Mouse (Mus musculus): ENCODE results near the gene Poc1a. TPM values are rescaled to one million over a fixed set of nuclear protein-coding genes. Genes with fewer than 3 reads are reported as not detected.

The Poc1a gene
- polyA plus RNA-seq, 1 experiment, result 24.3 TPM

- Histone ChIP-seq H3K36me3 (ENCODE audit: control insufficient read depth, insufficient read depth, low read length, poor library complexity, severe bottlenecking) (no peaks in the 10 kb centered on the region), H3K4me1 (ENCODE audit: control insufficient read depth, insufficient read depth, low read length) (no peaks in the 10 kb centered on the region), H3K9me3 (replicated peaks; ENCODE audit: control insufficient read depth, insufficient read depth, low read length, poor library complexity, severe bottlenecking) (no peaks in the 10 kb centered on the region), H3K4me3 (ENCODE audit: low read depth, low read length) (no peak overlapping the region), H3K9ac (ENCODE audit: low read depth, poor library complexity, severe bottlenecking) (no peak overlapping the region), H3K27me3 (ENCODE audit: control insufficient read depth, insufficient read depth, low read length, poor library complexity, severe bottlenecking) (no peaks in the 10 kb centered on the region), H3K27ac (ENCODE audit: insufficient read depth, low read length) (no peak overlapping the region)
- no peak for TF ChIP-seq CTCF (IDR thresholded peaks at IDR 0.05; ENCODE audit: low read depth, low read length)
- no peak for TF ChIP-seq EP300 (IDR thresholded peaks at IDR 0.05; ENCODE audit: insufficient read depth, low read depth, low read length)
- TF ChIP-seq POLR2A (IDR thresholded peaks at IDR 0.05; ENCODE audit: insufficient read depth, low read length), result no peak
These were observed 117.9 kb downstream of the Poc1a start for GRCm38 (mm10) chr9:106398667-106399311.

DNA sequence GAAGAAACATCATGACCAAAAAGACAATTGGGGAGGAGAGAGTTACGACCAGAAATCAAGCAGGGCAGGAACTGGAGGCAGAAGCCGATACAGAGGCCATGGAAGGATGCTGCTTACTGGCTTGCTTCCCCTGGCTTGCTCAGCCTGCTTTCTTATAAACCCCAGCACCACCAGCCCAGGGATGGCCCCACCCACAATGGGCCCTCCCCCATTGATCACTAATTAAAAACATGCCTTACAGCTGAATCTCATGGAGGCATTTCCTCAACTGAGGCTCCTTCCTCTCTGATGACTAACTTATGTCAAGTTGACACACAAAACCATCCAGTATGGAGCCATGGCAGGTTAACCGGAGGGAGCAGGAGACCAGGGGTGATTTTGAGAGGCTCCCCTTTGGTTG, 118.9 kb downstream of the Poc1a start:
- H3K27me3 ChIP-seq (ENCODE audit: control insufficient read depth, insufficient read depth, low read length, poor library complexity, severe bottlenecking), result no peaks in the 10 kb centered on the region
- H3K9me3 ChIP-seq (replicated peaks; ENCODE audit: control insufficient read depth, insufficient read depth, low read length, poor library complexity, severe bottlenecking), result no peaks in the 10 kb centered on the region
- no peak overlapping the region for H3K4me3 ChIP-seq (ENCODE audit: low read depth, low read length)
- no peaks in the 10 kb centered on the region for H3K36me3 ChIP-seq (ENCODE audit: control insufficient read depth, insufficient read depth, low read length, poor library complexity, severe bottlenecking)
- TF ChIP-seq EP300 (IDR thresholded peaks at IDR 0.05; ENCODE audit: insufficient read depth, low read depth, low read length) (no peak), POLR2A (IDR thresholded peaks at IDR 0.05; ENCODE audit: insufficient read depth, low read length) (no peak), CTCF (IDR thresholded peaks at IDR 0.05; ENCODE audit: low read depth, low read length) (no peak)
- H3K4me1 ChIP-seq (ENCODE audit: control insufficient read depth, insufficient read depth, low read length), result no peaks in the 10 kb centered on the region
- H3K9ac ChIP-seq (ENCODE audit: low read depth, poor library complexity, severe bottlenecking), result no peak overlapping the region
- no peak overlapping the region for H3K27ac ChIP-seq (ENCODE audit: insufficient read depth, low read length)

Other genes with a start within 250 kb of the Poc1a start
- gene Col6a4, start 184.3 kb upstream of the Poc1a start, polyA plus RNA-seq (2011; ENCODE audit: insufficient read depth, insufficient read length, low read depth, missing spikeins), result 0.15 TPM in 1 of 2 replicates, not detected in the other
- gene Glyctk, start 122.9 kb upstream of the Poc1a start, polyA plus RNA-seq (2011; ENCODE audit: insufficient read depth, insufficient read length, low read depth, missing spikeins), result 0.97 and 1.1 TPM in 2 replicates
- 118 and 122 TPM in 2 replicates for gene Wdr82, start 110.1 kb upstream of the Poc1a start, polyA plus RNA-seq (2011; ENCODE audit: insufficient read depth, insufficient read length, low read depth, missing spikeins)
- 23.2 and 23.4 TPM in 2 replicates for gene Ppm1m, start 81.3 kb upstream of the Poc1a start, polyA plus RNA-seq (2011; ENCODE audit: insufficient read depth, insufficient read length, low read depth, missing spikeins)
- gene Twf2, start 78.0 kb upstream of the Poc1a start, polyA plus RNA-seq (2011; ENCODE audit: insufficient read depth, insufficient read length, low read depth, missing spikeins), result 27.3 and 36.7 TPM in 2 replicates
- not detected in 2 replicates for gene Tlr9, start 58.5 kb upstream of the Poc1a start, polyA plus RNA-seq (2011; ENCODE audit: insufficient read depth, insufficient read length, low read depth, missing spikeins)
- gene Alas1, start 32.4 kb upstream of the Poc1a start, polyA plus RNA-seq (2011; ENCODE audit: insufficient read depth, insufficient read length, low read depth, missing spikeins), result 39.8 and 41.9 TPM in 2 replicates
- 22.4 and 22.6 TPM in 2 replicates for gene Dusp7, start 87.6 kb downstream of the Poc1a start, polyA plus RNA-seq (2011; ENCODE audit: insufficient read depth, insufficient read length, low read depth, missing spikeins)
- 237 and 294 TPM in 2 replicates for gene Rpl29, start 148.4 kb downstream of the Poc1a start, polyA plus RNA-seq (2011; ENCODE audit: insufficient read depth, insufficient read length, low read depth, missing spikeins)
- gene Acy1, start 157.3 kb downstream of the Poc1a start, polyA plus RNA-seq (2011; ENCODE audit: insufficient read depth, insufficient read length, low read depth, missing spikeins), result 33.9 and 36.0 TPM in 2 replicates
- gene Abhd14b, start 166.4 kb downstream of the Poc1a start, polyA plus RNA-seq (2011; ENCODE audit: insufficient read depth, insufficient read length, low read depth, missing spikeins), result 6.7 and 7.5 TPM in 2 replicates
- gene Abhd14a, start 166.6 kb downstream of the Poc1a start, polyA plus RNA-seq (2011; ENCODE audit: insufficient read depth, insufficient read length, low read depth, missing spikeins), result 35.1 and 35.5 TPM in 2 replicates
- gene Pcbp4, start 172.2 kb downstream of the Poc1a start, polyA plus RNA-seq (2011; ENCODE audit: insufficient read depth, insufficient read length, low read depth, missing spikeins), result 99.2 and 115 TPM in 2 replicates
- gene Gpr62, start 184.9 kb downstream of the Poc1a start, polyA plus RNA-seq (2011; ENCODE audit: insufficient read depth, insufficient read length, low read depth, missing spikeins), result 0.30 and 0.44 TPM in 2 replicates
- 82.1 and 89.4 TPM in 2 replicates for gene Rrp9, start 194.9 kb downstream of the Poc1a start, polyA plus RNA-seq (2011; ENCODE audit: insufficient read depth, insufficient read length, low read depth, missing spikeins)
- gene Parp3, start 195.9 kb downstream of the Poc1a start, polyA plus RNA-seq (2011; ENCODE audit: insufficient read depth, insufficient read length, low read depth, missing spikeins), result 5.1 and 8.0 TPM in 2 replicates
- not detected in 2 replicates for gene Iqcf1, start 218.9 kb downstream of the Poc1a start, polyA plus RNA-seq (2011; ENCODE audit: insufficient read depth, insufficient read length, low read depth, missing spikeins)
- not detected in 2 replicates for gene Iqcf5, start 233.5 kb downstream of the Poc1a start, polyA plus RNA-seq (2011; ENCODE audit: insufficient read depth, insufficient read length, low read depth, missing spikeins)